Mouse (Mus musculus): ENCODE data around the gene Gpr142. TPM values are rescaled to one million over a fixed set of nuclear protein-coding genes. Genes with fewer than 3 reads are reported as not detected.

Gene Gpr142
- polyA plus RNA-seq, 1 experiment from 2014 or later: not detected

- H3K27me3 ChIP-seq: 0 out of 2 replicates have a peak, but pooled peaks cover 11% of the 10 kb centered on the region
- H3K27ac ChIP-seq (replicated peaks): no peak overlapping the region
- H3K9ac ChIP-seq (replicated peaks): no peak overlapping the region
- H3K4me2 ChIP-seq (replicated peaks): no peak overlapping the region
- H3K4me1 ChIP-seq: peaks cover 23% of the 10 kb centered on the region
- 50% methylated on average over 3 of the region's 3 CpGs for WGBS
- no peaks in the 10 kb centered on the region for H3K9me3 ChIP-seq
- no peak overlapping the region for H3K4me3 ChIP-seq
- no peaks in the 10 kb centered on the region for H3K36me3 ChIP-seq
- no peak for ATAC-seq (ENCODE audit: low FRiP score, low read depth)
Measured at GRCm38 (mm10) chr11:114820444-114820843, 21.7 kb downstream of the Gpr142 start.

GRCm38 (mm10) chr11:114821325-114821724 lies 22.6 kb downstream of the Gpr142 start:
- no peak for ATAC-seq (ENCODE audit: low FRiP score, low read depth)
- H3K4me3 ChIP-seq: no peak overlapping the region
- H3K4me1 ChIP-seq: peaks cover 23% of the 10 kb centered on the region
- H3K36me3 ChIP-seq: no peaks in the 10 kb centered on the region
- H3K9me3 ChIP-seq: no peaks in the 10 kb centered on the region
- H3K9ac ChIP-seq (replicated peaks): no peak overlapping the region
- 75% methylated on average over 1 of the region's 1 CpGs for WGBS
- H3K27ac ChIP-seq (replicated peaks): no peak overlapping the region
- 0 out of 2 replicates have a peak, but pooled peaks cover 11% of the 10 kb centered on the region for H3K27me3 ChIP-seq
- H3K4me2 ChIP-seq (replicated peaks): no peak overlapping the region

GRCm38 (mm10) chr11:114822727-114823126 lies 24.0 kb downstream of the Gpr142 start:
- H3K9ac ChIP-seq (replicated peaks): no peak overlapping the region
- H3K4me2 ChIP-seq (replicated peaks): no peak overlapping the region
- no peaks in the 10 kb centered on the region for H3K9me3 ChIP-seq
- H3K36me3 ChIP-seq: no peaks in the 10 kb centered on the region
- peaks cover 23% of the 10 kb centered on the region for H3K4me1 ChIP-seq
- ATAC-seq (ENCODE audit: low FRiP score, low read depth): no peak
- no peak overlapping the region for H3K4me3 ChIP-seq
- H3K27ac ChIP-seq (replicated peaks): peak overlapping the region; percentile 25; the same call in 1 of the 2 replicates
- 60% methylated on average over 12 of the region's 12 CpGs for WGBS
- 0 out of 2 replicates have a peak, but pooled peaks cover 11% of the 10 kb centered on the region for H3K27me3 ChIP-seq

GRCm38 (mm10) chr11:114823199-114823725 lies 24.5 kb downstream of the Gpr142 start:
- under 1% methylated on average over 11 of the region's 11 CpGs for WGBS
- Histone ChIP-seq H3K27ac (replicated peaks) (peak overlapping the region; percentile 25; the same call in 1 of the 2 replicates), H3K9ac (replicated peaks) (no peak overlapping the region; the same call in 1 of the 2 replicates), H3K36me3 (no peaks in the 10 kb centered on the region), H3K4me2 (replicated peaks) (no peak overlapping the region), H3K9me3 (no peaks in the 10 kb centered on the region), H3K27me3 (peaks cover 12% of the 10 kb centered on the region; the same call in 1 of the 2 replicates), H3K4me1 (peaks cover 23% of the 10 kb centered on the region), H3K4me3 (no peak overlapping the region)
- ATAC-seq (ENCODE audit: low FRiP score, low read depth): no peak

GRCm38 (mm10) chr11:114826686-114827085 lies 28.0 kb downstream of the Gpr142 start:
- H3K9ac ChIP-seq (replicated peaks): no peak overlapping the region
- H3K27ac ChIP-seq (replicated peaks): no peak overlapping the region
- WGBS: 63% methylated on average over 5 of the region's 5 CpGs
- H3K4me2 ChIP-seq (replicated peaks): no peak overlapping the region
- peaks cover 32% of the 10 kb centered on the region for H3K4me1 ChIP-seq
- H3K27me3 ChIP-seq: peaks cover 15% of the 10 kb centered on the region; the same call in 1 of the 2 replicates
- no peak for ATAC-seq (ENCODE audit: low FRiP score, low read depth)
- H3K4me3 ChIP-seq: no peak overlapping the region
- H3K9me3 ChIP-seq: no peaks in the 10 kb centered on the region
- no peaks in the 10 kb centered on the region for H3K36me3 ChIP-seq

GRCm38 (mm10) chr11:114829499-114830432 lies 31.0 kb downstream of the Gpr142 start:
- peak; percentile 74 for ATAC-seq (ENCODE audit: low FRiP score, low read depth)
- Histone ChIP-seq H3K4me3 (peak overlapping the region; percentile 31), H3K36me3 (no peaks in the 10 kb centered on the region), H3K4me1 (peaks cover 20% of the 10 kb centered on the region), H3K27me3 (peaks cover 11% of the 10 kb centered on the region; the same call in 1 of the 2 replicates), H3K4me2 (replicated peaks) (peak overlapping the region; percentile 57), H3K27ac (replicated peaks) (peak overlapping the region; percentile 17; the same call in 1 of the 2 replicates), H3K9ac (replicated peaks) (peak overlapping the region; percentile 39), H3K9me3 (no peaks in the 10 kb centered on the region)
- WGBS: 9% methylated on average over 24 of the region's 24 CpGs

- Histone ChIP-seq H3K9ac (replicated peaks) (peak overlapping the region; percentile 39; the same call in 1 of the 2 replicates), H3K27ac (replicated peaks) (peak overlapping the region; percentile 17; the same call in 1 of the 2 replicates), H3K27me3 (peaks cover 11% of the 10 kb centered on the region; the same call in 1 of the 2 replicates), H3K4me3 (no peak overlapping the region; the same call in 1 of the 2 replicates), H3K9me3 (no peaks in the 10 kb centered on the region), H3K4me1 (peaks cover 20% of the 10 kb centered on the region), H3K36me3 (no peaks in the 10 kb centered on the region), H3K4me2 (replicated peaks) (peak overlapping the region; percentile 57)
- WGBS: 17% methylated on average over 8 of the region's 8 CpGs
- ATAC-seq (ENCODE audit: low FRiP score, low read depth): no peak
Measured at GRCm38 (mm10) chr11:114830433-114830773, 31.7 kb downstream of the Gpr142 start.

GRCm38 (mm10) chr11:114833166-114833565 lies 34.4 kb downstream of the Gpr142 start:
- ATAC-seq (ENCODE audit: low FRiP score, low read depth): no peak
- H3K4me1 ChIP-seq: peaks cover 20% of the 10 kb centered on the region
- H3K9me3 ChIP-seq: no peaks in the 10 kb centered on the region
- H3K9ac ChIP-seq (replicated peaks): no peak overlapping the region
- H3K4me2 ChIP-seq (replicated peaks): no peak overlapping the region
- no peaks in the 10 kb centered on the region for H3K36me3 ChIP-seq
- H3K27ac ChIP-seq (replicated peaks): no peak overlapping the region
- 53% methylated on average over 5 of the region's 5 CpGs for WGBS
- H3K27me3 ChIP-seq: peaks cover 4% of the 10 kb centered on the region; the same call in 1 of the 2 replicates
- no peak overlapping the region for H3K4me3 ChIP-seq

GRCm38 (mm10) chr11:114843818-114844463 lies 45.2 kb downstream of the Gpr142 start:
- ATAC-seq (ENCODE audit: low FRiP score, low read depth): peak; percentile 68
- 2% methylated on average over 8 of the region's 8 CpGs for WGBS
- Histone ChIP-seq H3K9me3 (peaks cover 8% of the 10 kb centered on the region; the same call in 1 of the 2 replicates), H3K27ac (replicated peaks) (peak overlapping the region; percentile 68), H3K9ac (replicated peaks) (no peak overlapping the region), H3K4me1 (peaks cover 10% of the 10 kb centered on the region), H3K4me2 (replicated peaks) (peak overlapping the region; percentile 21), H3K27me3 (peaks cover 8% of the 10 kb centered on the region), H3K36me3 (no peaks in the 10 kb centered on the region), H3K4me3 (no peak overlapping the region)

GRCm38 (mm10) chr11:114844464-114845220 lies 45.9 kb downstream of the Gpr142 start:
- 71% methylated on average over 7 of the region's 7 CpGs for WGBS
- ATAC-seq (ENCODE audit: low FRiP score, low read depth): no peak
- no peak overlapping the region for H3K9ac ChIP-seq (replicated peaks)
- no peak overlapping the region for H3K4me2 ChIP-seq (replicated peaks)
- peak overlapping the region; percentile 68; the same call in 1 of the 2 replicates for H3K27ac ChIP-seq (replicated peaks)
- H3K36me3 ChIP-seq: no peaks in the 10 kb centered on the region
- peaks cover 15% of the 10 kb centered on the region for H3K27me3 ChIP-seq
- peaks cover 10% of the 10 kb centered on the region for H3K4me1 ChIP-seq
- no peak overlapping the region for H3K4me3 ChIP-seq
- H3K9me3 ChIP-seq: peaks cover 8% of the 10 kb centered on the region; the same call in 1 of the 2 replicates

- no peaks in the 10 kb centered on the region for H3K36me3 ChIP-seq
- no peak overlapping the region for H3K9ac ChIP-seq (replicated peaks)
- peaks cover 7% of the 10 kb centered on the region; the same call in 1 of the 2 replicates for H3K9me3 ChIP-seq
- peaks cover 32% of the 10 kb centered on the region for H3K27me3 ChIP-seq
- WGBS: 68% methylated on average over 4 of the region's 4 CpGs
- ATAC-seq (ENCODE audit: low FRiP score, low read depth): no peak
- H3K4me2 ChIP-seq (replicated peaks): no peak overlapping the region
- no peak overlapping the region for H3K27ac ChIP-seq (replicated peaks)
- peaks cover 24% of the 10 kb centered on the region for H3K4me1 ChIP-seq
- no peak overlapping the region for H3K4me3 ChIP-seq
Measured at GRCm38 (mm10) chr11:114846336-114846735, 47.6 kb downstream of the Gpr142 start.

All from midbrain, embryonic 12.5 days (tissue).